Mouse (Mus musculus): ENCODE measurements at regions not wholly inside any gene's neighbourhood (a gene's known extent, or its start where the extent isn't known, plus 50 kb on each side); places are given as distances from the start of the nearest gene placed in this dataset.

DNA sequence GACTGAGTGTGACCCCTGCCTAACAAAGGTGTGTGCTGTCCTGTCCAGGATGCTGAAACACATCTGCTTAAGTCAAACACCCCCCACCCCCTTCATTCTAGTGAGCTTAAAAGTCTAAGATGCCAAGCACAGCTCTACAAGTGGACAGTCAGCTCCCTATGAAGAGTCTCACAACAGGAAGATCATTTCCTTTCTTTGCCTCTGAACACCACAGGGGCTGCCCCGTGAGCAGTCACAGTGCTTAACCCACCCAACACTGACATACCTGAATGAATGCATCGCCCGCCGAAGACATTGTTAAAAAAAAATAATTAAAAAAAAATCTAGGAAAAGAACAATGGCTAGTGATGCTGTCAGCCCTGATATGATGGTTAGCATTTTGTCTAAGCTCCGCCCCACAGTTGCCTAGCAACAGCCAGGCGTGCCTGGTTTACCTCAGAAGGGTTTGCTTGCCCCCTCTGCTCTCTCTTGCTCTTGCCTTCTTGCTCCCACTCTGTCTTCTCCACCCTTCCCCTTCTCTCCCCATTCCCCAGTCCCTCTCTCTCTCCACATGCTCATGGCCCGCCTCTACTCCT, 187.7 kb downstream of the Ly86 start:
- DNase-seq (ENCODE audit: low read depth, low spot score): peak; percentile 54
- Histone ChIP-seq H3K27me3 (ENCODE audit: control insufficient read depth, insufficient read depth, low read length, poor library complexity, severe bottlenecking) (no peaks in the 10 kb centered on the region), H3K36me3 (ENCODE audit: control insufficient read depth, insufficient read depth, low read length, poor library complexity, severe bottlenecking) (no peaks in the 10 kb centered on the region)

DNA sequence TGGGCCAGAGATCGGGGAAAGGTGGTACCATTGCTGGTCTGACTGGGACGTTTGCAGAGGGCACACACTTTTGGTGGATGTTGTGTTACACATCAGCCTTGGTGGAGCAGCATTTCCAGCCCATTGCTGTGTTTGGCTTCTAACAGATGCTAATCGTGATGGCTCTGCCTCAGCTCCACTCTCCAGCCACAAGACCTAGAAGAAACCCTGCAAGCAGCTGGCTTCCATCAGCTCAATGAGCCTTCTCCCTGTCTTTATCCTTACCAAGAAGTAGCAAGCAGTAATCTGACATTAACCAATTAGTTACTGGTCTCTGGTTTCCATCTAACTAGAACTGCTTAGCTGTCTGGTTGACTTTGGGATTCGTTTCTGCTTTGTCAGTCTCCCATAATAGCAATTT, 188.8 kb downstream of the Ly86 start:
- Histone ChIP-seq H3K36me3 (ENCODE audit: control insufficient read depth, insufficient read depth, low read length, poor library complexity, severe bottlenecking) (no peaks in the 10 kb centered on the region), H3K27me3 (ENCODE audit: control insufficient read depth, insufficient read depth, low read length, poor library complexity, severe bottlenecking) (no peaks in the 10 kb centered on the region)
- no peak for DNase-seq (ENCODE audit: low read depth, low spot score)

GRCm38 (mm10) chr13:37537330-37537729, 192.3 kb downstream of the Ly86 start:
- no peaks in the 10 kb centered on the region for H3K27me3 ChIP-seq (ENCODE audit: control insufficient read depth, insufficient read depth, low read length, poor library complexity, severe bottlenecking)
- no peak for DNase-seq (ENCODE audit: low read depth, low spot score)
- no peaks in the 10 kb centered on the region for H3K36me3 ChIP-seq (ENCODE audit: control insufficient read depth, insufficient read depth, low read length, poor library complexity, severe bottlenecking)

DNA sequence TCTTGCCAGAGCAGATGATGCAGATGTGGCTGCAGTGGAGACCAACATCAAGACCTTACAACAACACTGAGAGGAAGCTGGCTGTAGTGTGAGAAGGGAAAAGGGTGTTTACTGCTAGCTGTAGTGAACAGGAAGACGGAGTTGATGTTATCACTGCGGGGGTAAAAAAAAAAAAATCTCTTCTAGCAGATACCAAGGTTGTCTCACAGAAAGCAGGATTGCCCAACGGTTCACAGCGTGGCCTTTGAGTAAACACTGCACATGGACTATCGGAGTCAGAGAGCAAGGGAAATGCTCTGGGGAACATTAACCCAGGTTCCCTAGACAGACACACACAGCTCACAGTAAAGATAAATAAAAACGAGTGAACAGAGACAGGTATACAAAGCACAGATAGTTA, 192.8 kb downstream of the Ly86 start:
- H3K36me3 ChIP-seq (ENCODE audit: control insufficient read depth, insufficient read depth, low read length, poor library complexity, severe bottlenecking): no peaks in the 10 kb centered on the region
- no peak for DNase-seq (ENCODE audit: low read depth, low spot score)

GRCm38 (mm10) chr13:37540980-37541531, 196.0 kb downstream of the Ly86 start:
- Histone ChIP-seq H3K36me3 (ENCODE audit: control insufficient read depth, insufficient read depth, low read length, poor library complexity, severe bottlenecking) (no peaks in the 10 kb centered on the region), H3K27me3 (ENCODE audit: control insufficient read depth, insufficient read depth, low read length, poor library complexity, severe bottlenecking) (no peaks in the 10 kb centered on the region)
- no peak for DNase-seq (ENCODE audit: low read depth, low spot score)

More for the DNA sequence above, 192.8 kb downstream of the Ly86 start:
- no peaks in the 10 kb centered on the region for H3K27me3 ChIP-seq (ENCODE audit: control insufficient read depth, insufficient read depth, low read length, poor library complexity, severe bottlenecking)

GRCm38 (mm10) chr13:37541674-37542073, 196.7 kb downstream of the Ly86 start:
- peak; percentile 81 for DNase-seq (ENCODE audit: low read depth, low spot score)
- H3K27me3 ChIP-seq (ENCODE audit: control insufficient read depth, insufficient read depth, low read length, poor library complexity, severe bottlenecking): no peaks in the 10 kb centered on the region
- no peaks in the 10 kb centered on the region for H3K36me3 ChIP-seq (ENCODE audit: control insufficient read depth, insufficient read depth, low read length, poor library complexity, severe bottlenecking)

GRCm38 (mm10) chr13:37542744-37543196, 197.8 kb downstream of the Ly86 start:
- Histone ChIP-seq H3K27me3 (ENCODE audit: control insufficient read depth, insufficient read depth, low read length, poor library complexity, severe bottlenecking) (no peaks in the 10 kb centered on the region), H3K36me3 (ENCODE audit: control insufficient read depth, insufficient read depth, low read length, poor library complexity, severe bottlenecking) (no peaks in the 10 kb centered on the region)
- no peak for DNase-seq (ENCODE audit: low read depth, low spot score)

DNA sequence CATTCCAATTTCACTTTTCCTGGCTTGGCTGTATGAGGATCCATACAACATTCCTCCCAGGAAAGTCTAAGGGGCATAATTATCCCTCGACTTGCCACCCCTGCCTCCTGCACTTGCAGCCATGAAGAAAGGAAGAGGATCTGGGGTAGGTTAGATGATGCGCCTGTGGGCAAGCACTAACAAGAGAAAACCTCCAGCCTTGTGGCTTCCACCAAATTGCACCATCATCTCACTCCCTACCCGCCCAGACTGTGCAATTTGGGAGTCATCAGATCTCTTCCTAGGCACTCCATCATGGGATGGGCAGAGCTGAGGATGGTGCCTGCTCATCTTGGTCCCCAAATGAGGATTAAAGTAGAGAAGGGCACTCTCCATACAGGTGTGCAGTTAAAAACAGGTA, 198.8 kb downstream of the Ly86 start:
- no peak for DNase-seq (ENCODE audit: low read depth, low spot score)
- Histone ChIP-seq H3K36me3 (ENCODE audit: control insufficient read depth, insufficient read depth, low read length, poor library complexity, severe bottlenecking) (no peaks in the 10 kb centered on the region), H3K27me3 (ENCODE audit: control insufficient read depth, insufficient read depth, low read length, poor library complexity, severe bottlenecking) (no peaks in the 10 kb centered on the region)

- no peak for DNase-seq (ENCODE audit: low read depth, low spot score)
- Histone ChIP-seq H3K27me3 (ENCODE audit: control insufficient read depth, insufficient read depth, low read length, poor library complexity, severe bottlenecking) (no peaks in the 10 kb centered on the region), H3K36me3 (ENCODE audit: control insufficient read depth, insufficient read depth, low read length, poor library complexity, severe bottlenecking) (no peaks in the 10 kb centered on the region)
Observed at GRCm38 (mm10) chr13:37544696-37545095, 199.7 kb downstream of the Ly86 start.

- H3K36me3 ChIP-seq (ENCODE audit: control insufficient read depth, insufficient read depth, low read length, poor library complexity, severe bottlenecking): no peaks in the 10 kb centered on the region
- DNase-seq (ENCODE audit: low read depth, low spot score): no peak
- no peaks in the 10 kb centered on the region for H3K27me3 ChIP-seq (ENCODE audit: control insufficient read depth, insufficient read depth, low read length, poor library complexity, severe bottlenecking)
Observed at GRCm38 (mm10) chr13:37546556-37546955, 201.5 kb downstream of the Ly86 start.

DNA sequence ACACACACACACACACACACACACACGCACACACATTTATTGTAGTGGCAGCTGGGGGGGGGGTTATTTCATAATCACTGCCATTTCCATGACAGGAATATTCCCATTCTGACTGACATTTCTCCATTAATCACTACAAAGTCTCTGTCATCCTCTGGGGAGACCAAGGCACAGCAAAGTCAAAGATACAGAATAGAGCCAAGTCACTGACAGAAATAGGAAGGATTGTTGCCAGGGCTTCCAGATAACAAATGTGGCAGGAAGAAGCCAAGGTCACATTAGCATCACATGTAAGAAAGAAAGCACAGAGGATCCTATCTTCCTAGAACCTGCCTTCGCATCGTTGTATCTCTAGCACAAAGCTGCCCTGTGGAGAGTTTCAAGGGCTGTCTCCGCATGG, 205.6 kb downstream of the Ly86 start:
- Histone ChIP-seq H3K27me3 (ENCODE audit: control insufficient read depth, insufficient read depth, low read length, poor library complexity, severe bottlenecking) (no peaks in the 10 kb centered on the region), H3K36me3 (ENCODE audit: control insufficient read depth, insufficient read depth, low read length, poor library complexity, severe bottlenecking) (no peaks in the 10 kb centered on the region)
- no peak for DNase-seq (ENCODE audit: low read depth, low spot score)

- no peak for DNase-seq (ENCODE audit: low read depth, low spot score)
- Histone ChIP-seq H3K36me3 (ENCODE audit: control insufficient read depth, insufficient read depth, low read length, poor library complexity, severe bottlenecking) (no peaks in the 10 kb centered on the region), H3K27me3 (ENCODE audit: control insufficient read depth, insufficient read depth, low read length, poor library complexity, severe bottlenecking) (no peaks in the 10 kb centered on the region)
Observed at GRCm38 (mm10) chr13:37553392-37553791, 208.4 kb downstream of the Ly86 start.

DNA sequence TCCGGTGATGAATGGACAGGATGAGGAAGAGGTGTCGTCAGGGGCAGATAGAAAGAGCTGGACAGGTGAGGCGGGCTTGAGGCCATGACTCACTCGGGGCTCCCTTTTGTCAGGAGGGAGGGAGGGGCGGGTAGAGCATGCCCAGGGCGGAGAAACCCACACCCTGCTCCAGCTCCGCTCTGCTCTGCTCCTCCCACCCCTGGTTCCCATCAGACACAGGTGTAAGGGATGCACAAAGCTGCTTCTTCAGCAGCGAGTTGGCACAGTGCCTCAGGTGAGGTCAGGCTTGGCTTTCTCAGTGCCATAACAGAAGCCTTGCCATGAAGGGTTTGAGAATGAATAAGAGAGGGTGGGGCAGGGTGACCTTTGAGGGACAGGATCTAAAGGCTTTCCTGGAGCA, 212.2 kb downstream of the Ly86 start:
- H3K36me3 ChIP-seq (ENCODE audit: control insufficient read depth, insufficient read depth, low read length, poor library complexity, severe bottlenecking): no peaks in the 10 kb centered on the region
- DNase-seq (ENCODE audit: low read depth, low spot score): no peak

DNA sequence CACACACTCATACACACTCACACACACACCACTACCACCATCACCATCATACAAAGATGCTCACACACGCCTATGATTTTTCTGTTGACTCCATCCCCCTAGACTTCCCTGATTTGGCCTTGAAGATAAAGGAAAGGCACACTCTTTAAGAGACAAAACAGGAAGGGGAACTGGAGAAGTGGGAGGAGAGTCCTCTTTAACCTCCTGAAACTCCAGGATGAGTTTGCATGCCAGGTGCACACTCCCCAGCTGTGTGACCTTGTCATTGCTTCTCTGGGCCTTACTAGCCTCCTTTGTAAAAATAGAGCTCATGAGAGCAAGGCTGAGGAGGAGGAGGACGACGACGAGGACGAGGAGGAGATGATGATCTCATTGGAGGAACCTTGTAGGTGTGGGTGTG, 212.8 kb downstream of the Ly86 start:
- DNase-seq (ENCODE audit: low read depth, low spot score): no peak
- H3K27me3 ChIP-seq (ENCODE audit: control insufficient read depth, insufficient read depth, low read length, poor library complexity, severe bottlenecking): no peaks in the 10 kb centered on the region
- H3K36me3 ChIP-seq (ENCODE audit: control insufficient read depth, insufficient read depth, low read length, poor library complexity, severe bottlenecking): no peaks in the 10 kb centered on the region

More for the DNA sequence above, 212.2 kb downstream of the Ly86 start:
- no peaks in the 10 kb centered on the region for H3K27me3 ChIP-seq (ENCODE audit: control insufficient read depth, insufficient read depth, low read length, poor library complexity, severe bottlenecking)

DNA sequence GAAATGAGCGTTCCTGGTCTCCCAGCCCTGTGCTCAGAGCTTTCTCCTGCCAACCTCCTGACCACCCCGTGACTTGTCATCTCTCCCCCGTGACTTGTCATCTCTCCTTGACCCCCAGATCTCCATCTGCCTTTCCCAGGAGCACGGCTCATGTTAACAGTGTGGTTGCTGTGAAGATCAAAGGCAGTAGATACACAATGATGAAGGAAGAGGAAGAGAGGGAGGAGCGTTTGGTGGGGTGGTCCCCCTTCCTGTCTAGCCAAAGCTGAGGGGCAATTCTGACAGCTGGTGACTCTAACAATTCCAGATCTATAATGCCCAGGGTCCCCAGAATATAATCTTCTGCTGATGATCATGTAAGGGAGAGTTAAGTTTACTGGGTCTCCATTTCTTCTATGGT, 214.0 kb downstream of the Ly86 start:
- Histone ChIP-seq H3K36me3 (ENCODE audit: control insufficient read depth, insufficient read depth, low read length, poor library complexity, severe bottlenecking) (no peaks in the 10 kb centered on the region), H3K27me3 (ENCODE audit: control insufficient read depth, insufficient read depth, low read length, poor library complexity, severe bottlenecking) (no peaks in the 10 kb centered on the region)
- DNase-seq (ENCODE audit: low read depth, low spot score): no peak

Measured in splenic B cell, adult 2 months (primary cell).